In genomic region chr13:23753314-23754078, GRCm38 (mm10) we compare ENCODE assay signal across 10 mouse cellular contexts. TPM values are rescaled to one million over a fixed set of nuclear protein-coding genes. Genes with fewer than 3 reads are reported as not detected.
DNase-seq lines count a peak whose midpoint lies in the region; ATAC-seq and TF ChIP-seq lines count a peak whose summit lies in the region.
"Had no signal": no experiment of that assay in that cellular context is flagged by ENCODE, and none has a peak within 500 bp of the region (broad histone marks: within the 10 kb centered on the region; RNA-seq: fewer than 3 reads in every experiment).

No protein-coding gene starts in this region.

- no peak overlapping the region for H3K27ac ChIP-seq in intestine, embryonic 15.5 days
- H3K27ac ChIP-seq in intestine, postnatal 0 days (ENCODE audit: low read depth, low read length), result no peak overlapping the region
- H3K27ac ChIP-seq in embryonic facial prominence, embryonic 13.5 days, result peak overlapping the region; percentile 68
- H3K27ac ChIP-seq in liver, embryonic 15.5 days (replicated peaks), result peak overlapping the region; percentile 92
- H3K27ac ChIP-seq: kidney, postnatal 0 days had no signal

- TF ChIP-seq CTCF in intestine, postnatal 0 days (IDR thresholded peaks at IDR 0.05; ENCODE audit: low read depth), result no peak
- no peak for TF ChIP-seq CTCF in E14TG2a.4 (conservative IDR thresholded peaks at IDR 0.05; ENCODE audit: low read length)

- no peaks in the 10 kb centered on the region for H3K27me3 ChIP-seq in intestine, embryonic 15.5 days (replicated peaks)
- no peaks in the 10 kb centered on the region for H3K27me3 ChIP-seq in intestine, postnatal 0 days (replicated peaks; ENCODE audit: control insufficient read depth, insufficient read depth, low read length)
- no peaks in the 10 kb centered on the region for H3K27me3 ChIP-seq in E14TG2a.4 (ENCODE audit: insufficient read depth, low read length)
- no peaks in the 10 kb centered on the region for H3K27me3 ChIP-seq in embryonic facial prominence, embryonic 13.5 days
- H3K27me3 ChIP-seq in liver, embryonic 15.5 days, result no peaks in the 10 kb centered on the region

- no peaks in the 10 kb centered on the region for H3K4me1 ChIP-seq in intestine, embryonic 15.5 days (replicated peaks)
- H3K4me1 ChIP-seq in intestine, postnatal 0 days (replicated peaks; ENCODE audit: control insufficient read depth, insufficient read depth, low read length), result no peaks in the 10 kb centered on the region
- H3K4me1 ChIP-seq in E14TG2a.4 (replicated peaks; ENCODE audit: low read depth, low read length), result peaks cover 45% of the 10 kb centered on the region
- peaks cover 12% of the 10 kb centered on the region; the same call in 1 of the 2 replicates for H3K4me1 ChIP-seq in embryonic facial prominence, embryonic 13.5 days
- peaks cover 47% of the 10 kb centered on the region for H3K4me1 ChIP-seq in liver, embryonic 15.5 days (replicated peaks)

- DNase-seq in cerebellum, postnatal 10 days, result no peak
- DNase-seq in left cerebral cortex, postnatal 36 days (ENCODE audit: low spot score in 2 of 2), result no peak
- no peak for DNase-seq in left cerebral cortex, postnatal 4 days
- DNase-seq: right cerebral cortex, adult 18-20 months had no signal

- peak overlapping the region; percentile 53 for H3K4me2 ChIP-seq in intestine, embryonic 15.5 days (replicated peaks)
- no peak overlapping the region; the same call in 1 of the 2 replicates for H3K4me2 ChIP-seq in intestine, postnatal 0 days (replicated peaks; ENCODE audit: low read depth)
- peak overlapping the region; percentile 67 for H3K4me2 ChIP-seq in embryonic facial prominence, embryonic 13.5 days
- H3K4me2 ChIP-seq in liver, embryonic 15.5 days, result peak overlapping the region; percentile 58

- no peaks in the 10 kb centered on the region for H3K36me3 ChIP-seq in intestine, embryonic 15.5 days
- no peaks in the 10 kb centered on the region for H3K36me3 ChIP-seq in intestine, postnatal 0 days (ENCODE audit: control insufficient read depth, insufficient read depth)
- no peaks in the 10 kb centered on the region for H3K36me3 ChIP-seq in E14TG2a.4 (ENCODE audit: insufficient read depth, low read length)
- H3K36me3 ChIP-seq in embryonic facial prominence, embryonic 13.5 days, result no peaks in the 10 kb centered on the region
- no peaks in the 10 kb centered on the region for H3K36me3 ChIP-seq in liver, embryonic 15.5 days (replicated peaks)

- no peak for ATAC-seq in intestine, embryonic 15.5 days
- ATAC-seq in intestine, postnatal 0 days, result no peak
- ATAC-seq in embryonic facial prominence, embryonic 13.5 days (ENCODE audit: insufficient number of reproducible peaks, insufficient read depth, low FRiP score, low TSS enrichment, low read depth), result no peak
- no peak for ATAC-seq in liver, embryonic 15.5 days (ENCODE audit: insufficient read depth)

- intact Hi-C loops in left cerebral cortex, postnatal 36 days (cut with DNase I), result no loop called here
- intact Hi-C loops in left cerebral cortex, postnatal 4 days (cut with DNase I), result loop anchor here (10.0 kb wide), 1 partner anchor 189 kb away; the partner anchor contains the start of gene Hist1h3e

- H3K9me3 ChIP-seq in intestine, embryonic 15.5 days, result no peaks in the 10 kb centered on the region
- H3K9me3 ChIP-seq in intestine, postnatal 0 days (ENCODE audit: control insufficient read depth), result no peaks in the 10 kb centered on the region
- no peaks in the 10 kb centered on the region for H3K9me3 ChIP-seq in E14TG2a.4 (ENCODE audit: low read length)
- H3K9me3 ChIP-seq in embryonic facial prominence, embryonic 13.5 days, result no peaks in the 10 kb centered on the region
- H3K9me3 ChIP-seq in liver, embryonic 15.5 days (replicated peaks), result no peaks in the 10 kb centered on the region

- H3K9ac ChIP-seq in intestine, embryonic 15.5 days, result no peak overlapping the region
- no peak overlapping the region for H3K9ac ChIP-seq in intestine, postnatal 0 days (ENCODE audit: low read depth, low read length)
- no peak overlapping the region for H3K9ac ChIP-seq in embryonic facial prominence, embryonic 13.5 days
- H3K9ac ChIP-seq in liver, embryonic 15.5 days, result peak overlapping the region; percentile 59

- no peak overlapping the region for H3K4me3 ChIP-seq in intestine, embryonic 15.5 days (replicated peaks)
- no peak overlapping the region for H3K4me3 ChIP-seq in intestine, postnatal 0 days (ENCODE audit: low read depth, low read length)
- H3K4me3 ChIP-seq in E14TG2a.4 (replicated peaks; ENCODE audit: low read length), result peak overlapping the region; percentile 64; the same call in 1 of the 2 replicates
- H3K4me3 ChIP-seq in embryonic facial prominence, embryonic 13.5 days, result peak overlapping the region; percentile 42
- H3K4me3 ChIP-seq in liver, embryonic 15.5 days (replicated peaks), result peak overlapping the region; percentile 51

- 53% methylated on average over 4 of the region's 4 CpGs for WGBS in intestine, embryonic 15.5 days
- 52% methylated on average over 4 of the region's 4 CpGs for WGBS in intestine, postnatal 0 days
- WGBS in embryonic facial prominence, embryonic 13.5 days, result 53% methylated on average over 4 of the region's 4 CpGs
- WGBS in liver, embryonic 15.5 days (ENCODE audit: insufficient replicate concordance), result 49% methylated on average over 4 of the region's 4 CpGs

RNA-seq across cellular contexts. Expression of gene Hist1h3b, which starts 1.4 kb away (rescaled TPM):
- 6.4 and 9.2 TPM in 2 replicates for polyA plus RNA-seq in intestine, embryonic 15.5 days (2015; fragmentation: Nextera tagmentation; extraction: Ambion mirVana)
- 1.3 and 1.5 TPM in 2 replicates for polyA plus RNA-seq in intestine, postnatal 0 days (2015; fragmentation: Nextera tagmentation; extraction: Ambion mirVana)
- 15.6 and 18.1 TPM in 2 replicates for polyA plus RNA-seq in embryonic facial prominence, embryonic 13.5 days (2015; fragmentation: Nextera tagmentation; extraction: Ambion mirVana)
- 13.6 and 15.4 TPM in 2 replicates for polyA plus RNA-seq in liver, embryonic 15.5 days (2015; fragmentation: Nextera tagmentation; extraction: Ambion mirVana)
- total RNA-seq in left cerebral cortex, postnatal 36 days (2021), result 10 to 100 TPM in 1 of 2 experiments, 1 to 10 TPM in 1; 9.7 to 14.5 TPM
- 100 to 1,000 TPM in 1 of 2 experiments, 10 to 100 TPM in 1; 95.4 to 102 TPM for total RNA-seq in left cerebral cortex, postnatal 4 days (2021)

RNA-seq across cellular contexts. Expression of gene Hist1h2ab, which starts 2.6 kb away (rescaled TPM):
- 39.8 and 44.9 TPM in 2 replicates for polyA plus RNA-seq in intestine, embryonic 15.5 days (2015; fragmentation: Nextera tagmentation; extraction: Ambion mirVana)
- polyA plus RNA-seq in intestine, postnatal 0 days (2015; fragmentation: Nextera tagmentation; extraction: Ambion mirVana), result 11.7 and 12.1 TPM in 2 replicates
- polyA plus RNA-seq in embryonic facial prominence, embryonic 13.5 days (2015; fragmentation: Nextera tagmentation; extraction: Ambion mirVana), result 53.1 and 58.6 TPM in 2 replicates
- 60.0 and 64.5 TPM in 2 replicates for polyA plus RNA-seq in liver, embryonic 15.5 days (2015; fragmentation: Nextera tagmentation; extraction: Ambion mirVana)
- 10 to 100 TPM; 28.3 to 44.5 TPM for total RNA-seq in left cerebral cortex, postnatal 36 days (2021)
- total RNA-seq in left cerebral cortex, postnatal 4 days (2021), result 100 to 1,000 TPM; 116 to 120 TPM

RNA-seq across cellular contexts. Expression of gene Hist1h4b, which starts 3.3 kb away (rescaled TPM):
- 3.8 and 5.5 TPM in 2 replicates for polyA plus RNA-seq in intestine, embryonic 15.5 days (2015; fragmentation: Nextera tagmentation; extraction: Ambion mirVana)
- 0.76 and 1.4 TPM in 2 replicates for polyA plus RNA-seq in intestine, postnatal 0 days (2015; fragmentation: Nextera tagmentation; extraction: Ambion mirVana)
- 7.6 and 9.2 TPM in 2 replicates for polyA plus RNA-seq in embryonic facial prominence, embryonic 13.5 days (2015; fragmentation: Nextera tagmentation; extraction: Ambion mirVana)
- polyA plus RNA-seq in liver, embryonic 15.5 days (2015; fragmentation: Nextera tagmentation; extraction: Ambion mirVana), result 2.7 and 4.1 TPM in 2 replicates
- total RNA-seq in left cerebral cortex, postnatal 36 days (2021), result 10 to 100 TPM; 87.5 to 90.3 TPM
- total RNA-seq in left cerebral cortex, postnatal 4 days (2021), result 100 to 1,000 TPM; 139 to 151 TPM

RNA-seq across cellular contexts. Expression of gene Hist1h2bb, which starts 7.0 kb away (rescaled TPM):
- polyA plus RNA-seq in intestine, embryonic 15.5 days (2015; fragmentation: Nextera tagmentation; extraction: Ambion mirVana), result 2.4 and 3.8 TPM in 2 replicates
- 0.37 and 0.48 TPM in 2 replicates for polyA plus RNA-seq in intestine, postnatal 0 days (2015; fragmentation: Nextera tagmentation; extraction: Ambion mirVana)
- polyA plus RNA-seq in embryonic facial prominence, embryonic 13.5 days (2015; fragmentation: Nextera tagmentation; extraction: Ambion mirVana), result 3.5 and 4.2 TPM in 2 replicates
- polyA plus RNA-seq in liver, embryonic 15.5 days (2015; fragmentation: Nextera tagmentation; extraction: Ambion mirVana), result 5.6 and 5.7 TPM in 2 replicates
- 10 to 100 TPM; 17.9 to 19.8 TPM for total RNA-seq in left cerebral cortex, postnatal 36 days (2021)
- 10 to 100 TPM; 62.4 to 81.1 TPM for total RNA-seq in left cerebral cortex, postnatal 4 days (2021)

RNA-seq across cellular contexts. Expression of gene Hist1h4a, which starts 7.5 kb away (rescaled TPM):
- 0.48 and 1.3 TPM in 2 replicates for polyA plus RNA-seq in intestine, embryonic 15.5 days (2015; fragmentation: Nextera tagmentation; extraction: Ambion mirVana)
- polyA plus RNA-seq in intestine, postnatal 0 days (2015; fragmentation: Nextera tagmentation; extraction: Ambion mirVana), result 0.43 TPM in 1 of 2 replicates, not detected in the other
- polyA plus RNA-seq in embryonic facial prominence, embryonic 13.5 days (2015; fragmentation: Nextera tagmentation; extraction: Ambion mirVana), result not detected in 2 replicates
- 0.40 TPM in 1 of 2 replicates, not detected in the other for polyA plus RNA-seq in liver, embryonic 15.5 days (2015; fragmentation: Nextera tagmentation; extraction: Ambion mirVana)
- total RNA-seq in left cerebral cortex, postnatal 36 days (2021), result 10 to 100 TPM; 62.2 to 71.7 TPM
- 100 to 1,000 TPM; 134 to 137 TPM for total RNA-seq in left cerebral cortex, postnatal 4 days (2021)
- polyA plus RNA-seq: kidney, postnatal 0 days had no signal

Comparison
In these comparisons a context has a peak if more than half of its experiments do, and no peak if none do; other contexts are left out.
1. H3K27ac ChIP-seq: peak in embryonic facial prominence, embryonic 13.5 days (single experiment) and liver, embryonic 15.5 days (single experiment); none in intestine, embryonic 15.5 days (single experiment) and intestine, postnatal 0 days (single experiment).
2. H3K4me3 ChIP-seq: peak in E14TG2a.4 (single experiment), embryonic facial prominence, embryonic 13.5 days (single experiment) and liver, embryonic 15.5 days (single experiment); none in intestine, embryonic 15.5 days (single experiment) and intestine, postnatal 0 days (single experiment).